Mouse (Mus musculus): ENCODE data around the gene Ccr8.
"Not testable (repeated sequence)": the region's sequence is repeated elsewhere in the genome, so short reads cannot be mapped to it uniquely, and the experiment has no call there.

Gene Ccr8

DNA sequence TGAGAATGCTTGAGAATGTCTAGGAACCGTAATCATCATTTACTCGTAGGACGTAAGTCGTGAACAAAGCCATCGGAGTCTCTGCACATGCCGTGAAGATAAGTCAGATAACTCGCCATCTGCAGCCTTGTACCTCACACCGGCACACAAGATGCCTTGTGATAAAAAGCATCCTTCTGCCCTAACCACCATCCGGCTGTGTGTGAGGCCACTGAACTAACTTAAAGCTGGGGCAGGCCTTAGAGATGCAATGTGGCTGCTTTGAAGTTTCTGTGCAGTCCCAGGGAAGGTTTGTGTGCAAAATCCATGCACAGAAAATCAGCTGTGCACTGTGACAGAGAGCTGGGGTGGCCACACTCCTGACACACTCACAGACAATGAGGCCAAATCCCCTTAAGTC is 7.5 kb upstream of the Ccr8 start:
- in situ Hi-C loops (cut with MboI, MseI): loop anchor here (5.0 kb wide), 1 partner anchor 67 kb away; no protein-coding TSS in a partner anchor

DNA sequence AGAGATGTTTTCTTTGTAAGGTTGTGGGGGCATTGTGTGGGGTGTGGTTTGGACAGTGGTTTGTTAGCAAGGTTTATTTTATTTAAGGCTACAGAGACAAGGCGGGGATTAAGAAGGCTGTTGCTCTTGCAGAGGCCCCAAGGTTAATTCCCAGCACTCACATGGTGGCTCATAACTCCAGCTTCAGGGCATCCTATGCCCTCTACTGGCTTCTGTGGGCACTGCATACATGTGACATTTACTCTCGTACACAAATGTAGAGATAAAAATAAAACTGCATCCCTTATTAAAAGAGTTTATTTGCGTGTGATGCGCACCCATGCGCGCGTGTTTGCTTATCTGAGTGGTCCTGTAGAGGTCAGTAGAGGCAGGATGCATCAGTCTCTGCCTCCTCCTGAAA is 2.8 kb upstream of the Ccr8 start:
- in situ Hi-C loops (cut with MboI, MseI): no loop called here

DNA sequence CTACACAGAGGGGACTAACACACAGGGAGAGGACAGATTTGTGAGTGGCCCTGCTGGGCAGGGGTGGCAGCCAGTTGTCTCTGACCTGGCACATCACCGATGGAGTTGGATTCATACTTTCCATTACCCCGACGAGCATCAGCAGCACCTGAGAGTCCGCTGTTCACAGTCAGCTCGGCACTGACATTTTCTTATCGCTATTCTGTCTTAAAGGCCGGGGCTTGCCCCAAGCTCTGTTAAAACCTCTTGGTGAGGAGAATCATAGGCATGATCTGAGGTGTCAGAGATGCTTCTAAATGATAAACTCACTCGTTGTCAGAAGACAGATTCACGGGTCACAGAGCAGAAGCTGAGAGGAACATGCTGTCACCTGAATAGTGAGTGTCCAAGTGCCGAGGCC is 828 bp upstream of the Ccr8 start:
- in situ Hi-C loops (cut with MboI, MseI): no loop called here

DNA sequence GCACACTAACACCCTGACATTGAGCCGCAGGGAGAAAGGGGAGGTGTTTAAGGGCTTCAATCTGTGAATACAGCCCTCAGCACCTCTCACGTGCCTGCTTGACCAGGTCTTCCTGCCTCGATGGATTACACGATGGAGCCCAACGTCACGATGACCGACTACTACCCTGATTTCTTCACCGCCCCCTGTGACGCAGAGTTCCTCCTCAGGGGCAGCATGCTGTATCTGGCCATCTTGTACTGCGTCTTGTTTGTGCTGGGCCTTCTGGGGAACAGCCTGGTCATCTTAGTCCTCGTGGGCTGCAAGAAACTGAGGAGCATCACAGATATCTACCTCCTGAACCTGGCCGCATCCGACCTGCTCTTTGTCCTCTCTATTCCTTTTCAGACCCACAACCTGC is 1.8 kb downstream of the Ccr8 start:
- in situ Hi-C loops (cut with MboI, MseI): no loop called here

DNA sequence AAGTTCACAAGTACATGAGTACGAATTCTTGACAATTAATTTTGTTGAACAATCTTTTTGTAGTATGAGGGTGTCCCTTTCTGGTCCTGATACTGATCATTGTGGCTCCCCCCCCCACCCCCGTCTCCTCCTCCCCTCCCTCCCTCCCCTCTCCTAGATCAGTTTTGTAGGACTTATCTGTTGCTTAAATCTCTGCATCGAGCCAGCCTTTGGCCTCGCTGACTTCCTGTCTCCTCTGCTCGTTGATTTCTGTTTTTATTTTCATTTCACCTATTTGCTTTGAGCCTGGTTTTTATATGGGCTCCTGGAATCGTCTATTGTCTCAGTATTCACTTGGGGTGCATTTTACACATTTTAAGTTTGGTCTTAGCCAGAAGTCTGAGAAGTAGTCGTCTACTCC is 4.0 kb downstream of the Ccr8 start:
- in situ Hi-C loops (cut with MboI, MseI): no loop called here

DNA sequence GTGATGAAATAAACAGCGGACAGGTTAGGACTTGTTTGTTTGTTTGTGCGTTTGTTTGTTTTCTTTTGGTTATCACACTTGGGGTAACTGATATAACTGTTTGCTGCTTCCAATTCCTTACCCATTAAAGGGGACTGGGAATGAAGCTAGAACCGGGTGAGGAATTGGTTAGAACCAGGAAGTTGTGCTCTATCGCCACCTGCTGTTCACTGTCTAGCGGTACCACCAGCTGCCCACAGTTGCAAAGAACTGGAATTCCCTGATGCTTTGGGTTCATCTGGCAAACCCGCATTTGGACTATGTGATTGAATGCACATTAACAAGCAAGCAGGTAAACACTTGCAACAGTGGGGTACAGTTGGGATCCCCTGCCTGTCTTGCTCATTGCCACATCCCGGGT is 6.8 kb downstream of the Ccr8 start:
- in situ Hi-C loops (cut with MboI, MseI): no loop called here

DNA sequence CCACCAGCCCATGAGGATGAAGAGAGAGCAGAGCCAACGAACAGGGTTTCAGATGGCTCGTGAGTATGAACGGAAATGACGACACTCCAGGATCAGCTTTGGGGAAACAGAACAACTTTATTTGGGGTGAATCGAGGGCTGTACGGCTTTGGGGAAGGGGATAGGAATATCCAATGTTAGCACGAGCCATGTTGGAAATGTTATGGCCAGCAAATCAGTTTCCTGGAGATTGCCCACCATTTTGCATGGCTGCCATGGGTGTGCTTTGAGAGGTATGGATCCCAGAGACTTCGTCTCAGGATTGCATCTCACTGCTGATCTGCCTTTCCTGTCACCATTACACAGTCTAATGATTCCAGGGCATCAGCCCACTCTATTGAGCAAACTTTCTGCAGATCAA is 7.4 kb downstream of the Ccr8 start:
- in situ Hi-C loops (cut with MboI, MseI): no loop called here

DNA sequence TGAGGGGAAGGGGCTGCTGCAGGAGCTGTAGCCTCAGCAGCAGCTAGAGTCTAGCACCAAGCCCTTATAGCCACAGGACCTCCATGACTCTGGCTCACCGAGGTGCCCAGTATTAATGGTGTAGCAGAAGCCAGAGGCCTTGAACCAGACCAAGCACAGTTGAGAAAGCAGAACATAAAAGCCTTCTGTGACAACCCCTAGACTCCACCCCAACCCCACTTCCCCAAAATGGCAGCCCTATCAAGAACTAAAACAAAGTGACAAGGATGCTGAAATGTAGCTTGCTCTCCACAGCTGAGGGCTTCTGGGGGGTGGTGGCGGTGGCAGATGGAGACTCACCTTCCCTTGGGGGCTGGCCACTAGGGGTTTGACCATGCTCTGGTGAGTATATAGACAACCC is 9.3 kb downstream of the Ccr8 start:
- in situ Hi-C loops (cut with MboI, MseI): no loop called here

DNA sequence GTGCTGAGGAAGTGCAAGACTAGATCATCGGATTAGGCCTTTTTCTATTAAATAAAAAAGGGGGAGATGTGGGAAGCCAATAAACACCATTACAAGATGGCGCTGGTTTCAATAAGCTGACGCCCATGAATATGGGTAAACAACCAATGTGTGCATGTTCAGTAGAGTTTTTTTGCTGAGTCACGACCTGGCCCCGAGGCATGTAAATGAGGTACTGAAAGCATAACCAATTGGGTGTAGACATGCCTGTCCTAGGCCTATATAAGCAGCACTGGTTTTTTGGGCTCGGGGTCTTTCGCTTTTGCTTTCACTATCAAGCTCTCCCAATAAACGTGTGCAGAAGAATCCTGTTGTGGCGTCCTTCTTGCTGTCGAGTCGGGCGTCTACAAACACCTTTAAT is 17.0 kb downstream of the Ccr8 start:
- in situ Hi-C loops (cut with MboI, MseI): not testable (repeated sequence)

DNA sequence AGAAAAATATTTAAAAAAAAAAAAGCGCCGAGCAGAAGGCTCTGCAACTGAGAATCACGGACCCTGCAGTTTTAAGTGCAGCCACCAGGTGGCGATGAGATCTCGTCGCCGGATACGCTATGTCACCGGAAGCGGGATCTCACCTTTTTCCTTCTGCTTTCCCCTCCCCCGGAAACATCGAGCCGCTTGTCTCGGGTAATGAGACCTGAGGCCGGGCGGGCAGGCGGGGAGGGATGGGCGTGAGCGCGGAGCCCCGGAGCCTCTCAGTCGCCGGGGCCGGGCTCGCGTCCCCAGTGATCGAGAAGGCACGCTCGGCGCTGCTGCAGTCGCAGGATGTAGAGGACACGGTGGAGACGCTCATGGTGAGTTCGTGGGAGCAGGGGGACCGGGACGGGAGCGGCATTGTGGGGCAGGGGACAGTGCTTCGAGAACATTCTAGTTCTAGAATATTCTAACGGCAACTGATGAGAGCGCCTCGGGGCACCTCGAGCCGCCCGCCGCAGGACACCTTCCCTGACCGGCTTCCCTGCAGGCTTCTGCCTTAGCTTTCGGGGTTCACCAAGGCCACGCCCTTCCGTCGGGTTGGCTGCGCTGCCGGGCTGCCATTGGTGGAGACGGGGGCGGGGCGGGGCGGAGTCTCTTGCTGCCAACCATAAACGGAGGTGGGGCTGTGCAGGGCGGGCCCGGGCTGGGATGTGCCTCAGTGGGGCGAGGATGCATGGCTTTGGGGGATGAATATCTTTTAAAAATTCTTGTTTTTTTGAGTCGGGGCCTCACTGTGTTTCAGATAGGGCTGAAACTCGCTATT is 18.5 kb downstream of the Ccr8 start, which contains the start of gene Slc25a38:
Gene Slc25a38, plus strand, starts transcription at position 164 of the 808 bp plus-strand sequence.
- in situ Hi-C loops (cut with MboI, MseI): no loop called here

DNA sequence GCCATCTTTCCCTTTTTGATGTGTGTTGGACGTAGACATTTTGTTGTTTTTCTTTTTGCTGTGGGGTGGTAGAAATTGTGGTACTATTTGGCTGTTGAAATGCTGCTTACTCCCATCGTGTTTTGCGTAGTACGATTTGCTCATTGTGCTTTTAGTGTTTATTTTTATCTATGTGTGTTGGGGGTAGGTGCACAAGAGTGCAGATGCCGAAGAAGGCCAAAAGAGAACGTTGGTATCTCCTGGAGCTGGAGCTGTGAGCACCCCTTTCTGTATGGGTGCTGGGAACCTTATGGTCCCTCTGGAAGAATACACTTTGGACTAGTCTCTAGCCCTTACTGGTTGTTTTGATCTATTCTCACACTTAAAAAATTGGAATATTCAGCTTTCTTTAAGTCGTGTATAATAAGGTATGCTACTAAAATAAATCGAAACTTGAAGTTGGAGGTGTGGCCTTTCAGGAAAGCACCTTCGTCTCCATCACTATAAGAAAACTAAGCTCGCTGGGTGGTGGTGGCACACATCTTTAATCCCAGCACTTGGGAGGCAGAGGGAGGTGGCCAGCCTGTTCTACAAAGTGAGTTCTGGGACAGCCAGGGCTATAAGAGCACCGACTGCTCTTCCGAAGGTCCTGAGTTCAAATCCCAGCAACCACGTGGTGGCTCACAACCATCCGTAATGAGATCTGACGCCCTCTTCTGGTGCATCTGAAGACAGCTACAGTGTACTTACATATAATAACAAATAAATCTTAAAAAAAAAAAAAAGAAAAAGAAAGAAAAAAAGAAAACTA is 19.4 kb downstream of the Ccr8 start:
- in situ Hi-C loops (cut with MboI, MseI): no loop called here

DNA sequence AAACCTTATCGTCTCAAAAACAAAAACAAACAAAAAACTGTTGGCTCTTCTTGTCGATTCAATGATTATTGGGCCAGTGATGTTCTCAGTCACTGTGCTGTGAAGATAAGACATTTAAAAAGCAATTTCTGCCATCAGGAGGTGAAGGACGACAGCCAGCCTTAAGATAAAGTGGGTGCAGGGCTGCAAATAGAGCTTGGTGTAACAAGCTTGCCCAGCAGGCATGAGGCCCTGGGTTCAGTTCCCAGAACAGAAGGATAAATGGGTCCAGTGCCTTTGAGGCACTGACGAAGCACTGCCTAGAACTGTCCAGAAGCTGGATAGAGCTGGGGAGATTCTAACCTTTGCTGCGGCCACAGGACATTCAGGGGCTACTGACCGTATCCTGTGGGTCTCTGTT is 20.6 kb downstream of the Ccr8 start:
- in situ Hi-C loops (cut with MboI, MseI): no loop called here

DNA sequence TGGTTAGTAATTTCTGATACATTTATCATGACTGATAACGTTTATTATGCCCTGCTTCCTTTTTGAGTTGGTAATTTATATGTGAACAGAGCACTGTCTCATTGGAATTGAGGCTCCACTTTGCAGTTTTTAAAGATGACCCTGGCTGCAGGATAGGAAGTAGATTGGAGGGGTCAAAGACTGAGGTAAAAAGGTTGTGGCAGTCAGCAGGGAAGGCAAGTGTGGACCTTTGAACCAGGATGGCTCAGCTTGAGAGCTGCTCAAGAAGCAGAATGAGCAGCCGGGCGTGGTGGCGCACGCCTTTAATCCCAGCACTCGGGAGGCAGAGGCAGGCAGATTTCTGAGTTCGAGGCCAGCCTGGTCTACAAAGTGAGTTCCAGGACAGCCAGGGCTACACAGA is 21.5 kb downstream of the Ccr8 start:
- in situ Hi-C loops (cut with MboI, MseI): no loop called here

DNA sequence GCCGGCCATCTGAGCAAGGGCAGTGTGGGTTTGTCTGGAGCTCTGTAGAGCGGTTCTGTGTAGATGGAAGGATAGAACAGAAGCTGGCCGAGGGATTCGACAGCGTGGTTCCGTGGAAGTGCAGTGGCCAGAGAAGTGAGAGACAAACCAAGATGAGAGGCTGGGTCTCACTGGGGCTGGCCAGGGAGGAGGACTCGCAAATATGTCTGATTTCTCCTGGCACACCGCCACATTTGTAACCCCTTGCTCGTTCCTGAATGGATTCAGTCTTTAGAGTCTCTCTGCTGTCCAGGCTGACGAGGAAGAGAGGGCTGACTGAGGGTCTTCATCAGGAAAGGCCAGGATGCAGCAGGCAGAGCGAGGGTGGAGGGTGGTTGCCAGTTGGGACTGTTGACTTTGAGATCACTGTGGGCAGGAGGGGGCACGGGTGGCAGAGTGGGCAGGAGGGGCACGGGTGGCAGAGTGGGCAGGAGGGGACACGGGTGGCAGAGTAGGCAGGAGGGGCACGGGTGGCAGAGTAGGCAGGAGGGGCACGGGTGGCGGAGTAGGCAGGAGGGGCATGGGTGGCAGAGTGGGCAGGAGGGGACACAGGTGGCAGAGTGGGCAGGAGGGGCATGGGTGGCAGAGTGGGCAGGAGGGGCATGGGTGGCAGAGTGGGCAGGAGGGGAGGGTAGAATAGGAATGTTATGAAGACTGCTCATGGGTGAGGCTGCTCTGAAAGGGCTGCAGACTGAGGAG is 22.3 kb downstream of the Ccr8 start:
- in situ Hi-C loops (cut with MboI, MseI): no loop called here

DNA sequence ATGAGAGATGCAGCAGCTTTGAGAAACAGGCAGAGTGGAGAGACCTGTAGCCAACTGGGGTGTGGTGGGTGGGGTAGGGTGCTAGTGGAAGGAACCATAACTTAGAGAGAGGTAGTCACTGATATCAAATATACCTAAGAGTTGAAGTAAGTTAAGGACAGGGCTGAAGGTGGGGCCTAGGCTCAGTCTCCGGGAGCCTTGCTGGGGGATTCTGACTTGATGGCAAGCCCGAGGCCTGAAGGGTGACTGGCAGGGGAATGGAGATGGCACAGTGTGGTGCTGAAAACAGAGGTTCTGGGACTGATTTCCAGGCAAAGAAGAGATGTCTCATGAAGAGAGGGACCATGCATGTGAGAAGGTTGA is 22.9 kb downstream of the Ccr8 start:
- in situ Hi-C loops (cut with MboI, MseI): no loop called here

DNA sequence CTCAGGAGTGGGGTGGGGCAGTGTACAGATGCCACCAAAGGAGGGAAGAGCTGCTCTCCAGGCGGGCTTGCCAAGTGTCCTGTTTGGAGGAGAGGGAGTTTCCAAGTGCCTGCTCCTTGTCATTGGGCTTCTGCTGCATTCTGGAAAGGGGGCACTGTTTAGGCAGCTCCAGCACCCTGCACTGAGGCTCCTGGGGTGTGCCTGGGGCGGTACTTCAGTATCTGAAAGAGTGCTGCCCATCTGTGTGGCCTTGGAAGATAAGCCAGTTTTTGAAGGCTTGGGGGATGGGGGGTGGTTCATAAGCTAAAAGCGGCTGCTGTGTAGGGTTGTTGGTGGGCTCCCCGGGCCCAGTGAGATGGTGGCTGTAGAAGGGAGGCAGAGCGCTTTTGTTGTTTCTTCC is 23.7 kb downstream of the Ccr8 start:
- in situ Hi-C loops (cut with MboI, MseI): no loop called here

DNA sequence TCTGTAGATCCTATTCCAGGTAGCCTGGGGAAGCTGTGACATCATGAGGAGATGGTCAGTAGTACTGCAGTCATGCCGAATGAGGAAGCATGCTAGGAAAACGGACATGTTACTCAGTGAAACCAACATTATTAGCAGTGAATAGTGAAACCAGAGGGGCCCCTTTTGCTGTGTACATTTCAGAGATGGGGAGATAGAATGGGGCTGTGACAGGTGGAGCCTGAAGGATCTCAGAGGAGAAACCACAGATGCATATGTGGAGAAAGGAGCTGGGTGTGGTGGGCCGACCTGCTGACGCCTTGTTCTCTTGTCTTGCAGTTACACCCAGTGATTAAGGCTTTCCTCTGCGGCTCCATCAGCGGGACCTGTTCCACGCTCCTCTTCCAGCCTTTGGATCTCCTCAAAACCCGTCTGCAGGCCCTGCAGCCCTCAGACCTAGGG is 24.3 kb downstream of the Ccr8 start:
- in situ Hi-C loops (cut with MboI, MseI): no loop called here

DNA sequence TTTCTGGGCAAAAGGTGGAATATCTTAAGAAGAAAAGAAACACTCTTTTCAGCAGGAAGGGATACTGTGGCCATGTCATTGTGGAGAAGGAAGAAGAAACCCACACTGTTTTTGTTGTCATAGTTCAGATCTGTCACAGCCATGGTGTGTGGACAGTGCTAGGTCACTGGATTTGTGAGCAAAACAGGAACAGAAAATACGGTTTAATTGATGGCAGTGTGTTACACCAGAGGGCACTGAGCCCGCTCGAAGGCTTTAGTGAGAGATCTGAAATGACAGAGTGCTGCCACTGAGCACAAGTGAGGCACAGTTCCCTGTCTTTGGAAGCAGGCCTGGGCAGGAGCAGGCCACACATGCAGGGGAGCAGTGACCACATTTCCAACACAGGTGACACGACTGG is 26.3 kb downstream of the Ccr8 start:
- in situ Hi-C loops (cut with MboI, MseI): no loop called here

DNA sequence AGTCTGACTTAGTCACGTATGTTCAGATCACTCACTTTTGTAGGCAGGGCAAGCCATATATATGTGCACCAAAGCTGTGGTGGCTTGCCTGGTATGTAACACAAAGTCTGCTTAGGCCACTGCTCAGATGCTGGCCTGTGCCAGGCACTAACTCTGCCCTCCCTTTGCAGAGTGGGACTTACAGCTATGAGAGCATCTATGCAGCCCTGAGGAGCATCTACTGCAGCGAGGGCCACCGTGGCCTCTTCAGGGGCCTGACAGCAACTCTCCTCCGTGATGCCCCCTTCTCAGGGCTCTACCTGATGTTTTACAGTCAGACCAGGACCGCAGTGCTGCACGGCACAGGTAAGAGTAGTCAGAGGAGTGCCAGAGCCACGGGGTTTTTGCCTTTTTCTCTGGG is 28.6 kb downstream of the Ccr8 start:
- in situ Hi-C loops (cut with MboI, MseI): no loop called here

DNA sequence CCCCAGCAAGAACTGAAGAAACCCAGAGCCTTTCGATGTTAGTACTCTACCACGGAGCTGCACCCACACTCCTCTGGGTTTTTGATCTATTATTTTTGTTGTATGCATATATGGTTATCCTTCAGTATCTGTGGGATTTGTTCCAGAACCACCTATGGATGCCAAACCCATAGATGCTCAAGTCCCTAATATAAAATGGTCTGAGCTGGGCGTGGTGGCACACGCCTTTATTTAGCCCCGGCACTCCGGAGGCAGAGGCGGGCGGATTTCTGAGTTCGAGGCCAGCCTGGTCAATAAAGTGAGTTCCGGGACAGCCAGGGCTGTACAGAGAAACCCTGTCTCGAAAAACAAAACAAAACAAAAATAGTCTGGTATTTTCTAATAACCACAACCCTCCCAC is 35.0 kb downstream of the Ccr8 start:
- in situ Hi-C loops (cut with MboI, MseI): no loop called here

DNA sequence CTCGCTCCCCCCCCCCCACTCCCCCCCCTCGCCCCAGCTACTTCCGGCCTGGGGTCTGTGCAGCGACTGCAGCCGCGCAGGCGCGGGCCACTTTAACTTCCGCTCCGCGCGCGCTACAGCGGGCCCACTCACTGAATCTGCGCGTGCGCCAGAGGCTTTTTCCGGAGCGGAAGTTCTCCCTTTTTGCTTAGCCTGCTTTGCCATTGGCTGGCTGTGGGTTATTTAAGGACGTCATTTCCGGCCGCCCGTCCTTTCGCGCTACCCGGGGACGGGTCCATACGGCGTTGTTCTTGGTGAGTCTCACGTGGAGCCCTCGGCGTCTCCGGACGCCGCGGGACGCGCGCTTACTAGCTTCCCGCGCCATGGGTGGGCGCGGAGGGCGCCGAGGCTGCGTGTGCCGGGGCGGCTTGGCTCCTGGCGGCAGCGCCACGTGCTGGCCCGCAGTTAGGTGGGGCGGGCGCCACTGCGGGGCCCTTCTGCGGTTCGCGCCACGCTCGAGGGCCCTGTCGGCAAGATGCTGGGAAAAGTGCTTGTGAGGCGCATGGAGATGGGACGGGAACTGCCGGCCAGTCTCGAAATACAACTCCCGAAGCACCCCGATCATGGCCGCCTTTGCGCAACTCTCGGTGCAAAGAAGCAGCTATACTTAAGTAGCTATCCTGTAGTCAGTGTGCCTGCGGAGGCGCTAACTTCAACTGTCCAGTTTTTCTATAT is 35.8 kb downstream of the Ccr8 start, which contains the start of gene Rpsa:
Gene Rpsa, plus strand, starts transcription at position 152 of the 714 bp plus-strand sequence.
- in situ Hi-C loops (cut with MboI, MseI): no loop called here

DNA sequence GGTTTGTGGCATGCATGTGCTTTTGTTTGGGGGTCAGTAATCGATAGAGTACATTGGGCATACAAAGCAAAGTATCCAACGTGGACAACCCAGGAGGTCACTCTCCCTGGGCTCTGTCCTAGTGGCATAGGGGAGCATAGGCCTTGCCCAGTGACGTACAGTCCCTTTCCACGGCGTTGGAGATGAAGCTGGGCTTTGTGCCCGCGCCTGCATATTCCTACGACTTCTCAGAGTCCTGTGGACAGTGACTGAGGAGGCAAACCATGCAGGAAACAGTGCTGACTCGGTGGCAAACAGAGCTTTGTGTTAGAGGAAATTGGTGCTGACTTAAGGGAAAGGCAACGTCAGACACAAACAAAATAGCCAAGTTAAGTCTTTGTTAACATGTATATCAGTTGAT is 37.4 kb downstream of the Ccr8 start:
- in situ Hi-C loops (cut with MboI, MseI): no loop called here
